In the genomic region with DNA sequence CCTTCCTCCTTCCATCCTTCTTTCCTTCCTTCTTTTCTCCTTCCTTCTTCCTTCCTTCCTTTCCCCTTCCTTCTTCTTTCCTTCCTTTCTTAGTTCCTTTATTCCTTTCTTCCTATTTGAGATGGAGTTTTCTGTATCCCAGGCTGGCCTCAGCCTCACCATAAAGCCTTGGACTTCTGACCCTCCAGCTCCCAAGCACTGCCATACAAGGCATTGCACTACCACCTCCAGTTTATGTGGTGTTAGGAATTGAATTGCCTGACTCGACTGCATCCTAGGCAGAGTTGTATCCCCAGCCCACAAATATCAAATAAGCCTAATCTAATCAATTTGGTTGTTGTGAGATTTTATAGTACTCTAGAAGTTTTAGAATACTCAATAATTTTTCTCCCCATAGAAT, we compare ENCODE assay signal across 18 mouse cellular contexts. TPM values are rescaled to one million over a fixed set of nuclear protein-coding genes. Genes with fewer than 3 reads are reported as not detected.
"Had no signal": no experiment of that assay in that cellular context is flagged by ENCODE, and none has a peak within 500 bp of the region (broad histone marks: within the 10 kb centered on the region; RNA-seq: fewer than 3 reads in every experiment).

No protein-coding gene starts in this region.

- H3K9ac ChIP-seq: lung, embryonic 14.5 days; midbrain, embryonic 12.5 days; neural tube, embryonic 13.5 days; neural tube, embryonic 15.5 days; stomach, embryonic 15.5 days had no signal

- H3K27me3 ChIP-seq: midbrain, embryonic 12.5 days; neural tube, embryonic 13.5 days; neural tube, embryonic 15.5 days; stomach, embryonic 15.5 days had no signal

- H3K4me2 ChIP-seq: lung, embryonic 14.5 days; midbrain, embryonic 12.5 days; neural tube, embryonic 13.5 days; neural tube, embryonic 15.5 days; stomach, embryonic 15.5 days had no signal

- H3K4me3 ChIP-seq: midbrain, embryonic 10.5 days; midbrain, embryonic 12.5 days; myocyte; neural tube, embryonic 13.5 days; neural tube, embryonic 15.5 days; stomach, embryonic 15.5 days had no signal

- H3K4me1 ChIP-seq: neural tube, embryonic 13.5 days; neural tube, embryonic 15.5 days; stomach, embryonic 15.5 days had no signal

- H3K27ac ChIP-seq: midbrain, embryonic 10.5 days; midbrain, embryonic 12.5 days; neural tube, embryonic 13.5 days; neural tube, embryonic 15.5 days; stomach, embryonic 15.5 days; stomach, postnatal 0 days had no signal

- H3K36me3 ChIP-seq: midbrain, embryonic 10.5 days; midbrain, embryonic 12.5 days; neural tube, embryonic 13.5 days; neural tube, embryonic 15.5 days; stomach, embryonic 15.5 days had no signal

- H3K9me3 ChIP-seq: midbrain, embryonic 10.5 days; midbrain, embryonic 12.5 days; neural tube, embryonic 13.5 days; neural tube, embryonic 15.5 days; stomach, embryonic 15.5 days had no signal

- ATAC-seq: midbrain, embryonic 16.5 days had no signal

- DNase-seq: lung, adult 18-20 months; lung, embryonic 14.5 days; lung, postnatal 10 days; lung, postnatal 4 days; midbrain, embryonic 14.5 days; right cerebral cortex, postnatal 14 days; thymus, adult 2 months; thymus, postnatal 25 days; thymus, postnatal 4 days had no signal

RNA-seq across cellular contexts. Expression of gene Arhgap42, which starts 14.1 kb away (rescaled TPM):
- total RNA-seq: megakaryocyte-erythroid progenitor cell, adult 5-6 weeks had no signal
